28 mouse cellular contexts compared by ENCODE assay signal in the genomic region with DNA sequence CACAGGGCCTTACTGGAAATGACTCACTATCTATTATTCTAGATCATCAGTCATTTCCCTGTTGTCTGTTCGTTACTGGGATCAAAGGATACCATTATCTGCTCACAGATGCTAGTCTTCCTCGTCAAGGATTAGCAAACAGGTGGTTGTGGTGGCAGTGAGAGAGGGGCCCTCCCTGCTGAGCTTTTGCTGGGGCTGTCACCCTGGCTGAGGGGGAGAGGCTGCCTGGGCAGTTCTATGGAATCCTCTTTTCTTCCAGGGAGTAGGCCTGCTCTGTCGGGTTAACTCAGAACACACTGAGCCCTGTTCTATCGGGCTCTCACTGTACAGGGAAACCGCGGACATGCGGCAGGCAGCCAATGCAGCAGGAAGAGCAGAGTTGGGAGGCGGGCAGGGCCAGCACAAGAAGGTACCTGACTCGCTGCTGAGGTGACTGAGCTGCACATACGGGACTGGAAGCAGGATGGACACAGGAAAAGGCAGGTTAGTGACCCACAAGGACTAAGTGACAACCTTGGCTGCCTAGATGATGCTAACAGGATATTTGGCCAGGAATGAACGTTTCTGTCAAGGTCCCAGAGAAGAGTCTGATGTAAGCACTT. TPM values are rescaled to one million over a fixed set of nuclear protein-coding genes. Genes with fewer than 3 reads are reported as not detected.
DNase-seq lines count a peak whose midpoint lies in the region; ATAC-seq and TF ChIP-seq lines count a peak whose summit lies in the region.
"Had no signal": no experiment of that assay in that cellular context is flagged by ENCODE, and none has a peak within 500 bp of the region (broad histone marks: within the 10 kb centered on the region; RNA-seq: fewer than 3 reads in every experiment).

No protein-coding gene starts in this region.

- H3K4me2 ChIP-seq in liver, embryonic 11.5 days, result no peak overlapping the region
- H3K4me2 ChIP-seq: embryonic facial prominence, embryonic 15.5 days; forebrain, embryonic 12.5 days; heart, embryonic 11.5 days; hindbrain, embryonic 13.5 days; lung, embryonic 14.5 days; midbrain, embryonic 12.5 days; neural tube, embryonic 13.5 days had no signal

- peak; percentile 32 for ATAC-seq in G1E (ENCODE audit: extremely low read depth, insufficient number of reproducible peaks, low FRiP score, poor library complexity, severe bottlenecking)
- ATAC-seq in liver, embryonic 11.5 days (replicated peaks; ENCODE audit: low FRiP score), result peak; percentile 25; the same call in 1 of the 2 replicates
- ATAC-seq: forebrain, postnatal 0 days; inflammation-experienced regulatory T-cells, adult 6 months had no signal

- H3K4me1 ChIP-seq in G1E (ENCODE audit: insufficient read depth, low read depth, low read length), result peaks cover 66% of the 10 kb centered on the region
- H3K4me1 ChIP-seq in liver, embryonic 11.5 days (replicated peaks; ENCODE audit: control insufficient read depth, insufficient read depth, low read length), result peaks cover 24% of the 10 kb centered on the region
- H3K4me1 ChIP-seq: midbrain, embryonic 12.5 days had no signal

- peaks cover 85% of the 10 kb centered on the region for H3K36me3 ChIP-seq in G1E (replicated peaks)
- peaks cover 4% of the 10 kb centered on the region; the same call in 1 of the 2 replicates for H3K36me3 ChIP-seq in liver, embryonic 11.5 days (ENCODE audit: control insufficient read depth, insufficient read depth, low read length)

- WGBS in liver, embryonic 11.5 days, result 60% methylated on average over 11 of the region's 11 CpGs

- no peaks in the 10 kb centered on the region for H3K27me3 ChIP-seq in G1E (ENCODE audit: insufficient read depth, low read length)
- no peaks in the 10 kb centered on the region for H3K27me3 ChIP-seq in liver, embryonic 11.5 days (replicated peaks; ENCODE audit: control insufficient read depth, insufficient read depth, low read length)
- H3K27me3 ChIP-seq: embryonic facial prominence, embryonic 15.5 days; forebrain, embryonic 12.5 days; hindbrain, embryonic 13.5 days; midbrain, embryonic 12.5 days; neural tube, embryonic 13.5 days had no signal

- peaks cover 5% of the 10 kb centered on the region for H3K9me3 ChIP-seq in G1E (replicated peaks)
- H3K9me3 ChIP-seq in liver, embryonic 11.5 days (ENCODE audit: control insufficient read depth, low read length), result no peaks in the 10 kb centered on the region
- H3K9me3 ChIP-seq: embryonic facial prominence, embryonic 10.5 days; embryonic facial prominence, embryonic 15.5 days; forebrain, embryonic 12.5 days; hindbrain, embryonic 13.5 days; midbrain, embryonic 12.5 days; neural tube, embryonic 13.5 days had no signal

- no peak overlapping the region for H3K9ac ChIP-seq in liver, embryonic 11.5 days (ENCODE audit: low read depth, low read length)
- H3K9ac ChIP-seq: embryonic facial prominence, embryonic 15.5 days; forebrain, embryonic 12.5 days; forebrain, postnatal 0 days; hindbrain, embryonic 13.5 days; lung, embryonic 14.5 days; midbrain, embryonic 12.5 days; neural tube, embryonic 13.5 days had no signal

- DNase-seq in cerebellum, adult 11 months, result peak; percentile 6
- no peak for DNase-seq in cerebellum, adult 8-10 months
- DNase-seq in layer of hippocampus, adult 2 months (ENCODE audit: low spot score in 2 of 2), result no peak
- no peak for DNase-seq in layer of hippocampus, postnatal 10 days (ENCODE audit: low spot score in 2 of 2)
- DNase-seq in G1E (ENCODE audit: low spot score), result peak; percentile 57
- DNase-seq in liver, embryonic 11.5 days (ENCODE audit: low spot score), result no peak
- no peak for DNase-seq in adipocyte (ENCODE audit: low spot score)
- DNase-seq in left cerebral cortex, adult 9 months (ENCODE audit: low spot score in 2 of 2), result no peak
- DNase-seq: adrenal gland, adult 2 months; cerebellum, postnatal 10 days; forebrain, postnatal 0 days; heart, postnatal 4 days; kidney, adult 11 months; kidney, postnatal 14 days; lung, embryonic 14.5 days; right cerebral cortex, postnatal 25 days; thymus, postnatal 14 days had no signal

- H3K4me3 ChIP-seq in layer of hippocampus, adult 2 months, result no peak overlapping the region
- peak overlapping the region; percentile 62 for H3K4me3 ChIP-seq in G1E (ENCODE audit: low read depth, low read length)
- H3K4me3 ChIP-seq in liver, embryonic 11.5 days (ENCODE audit: low read depth, low read length), result no peak overlapping the region
- H3K4me3 ChIP-seq: embryonic facial prominence, embryonic 10.5 days; embryonic facial prominence, embryonic 15.5 days; forebrain, embryonic 12.5 days; hindbrain, embryonic 13.5 days; midbrain, embryonic 12.5 days; neural tube, embryonic 13.5 days had no signal

- H3K27ac ChIP-seq in layer of hippocampus, adult 2 months, result peak overlapping the region; percentile 68
- no peak overlapping the region for H3K27ac ChIP-seq in liver, embryonic 11.5 days (ENCODE audit: low read depth, low read length)
- H3K27ac ChIP-seq: embryonic facial prominence, embryonic 10.5 days; embryonic facial prominence, embryonic 15.5 days; forebrain, embryonic 12.5 days; hindbrain, embryonic 13.5 days; midbrain, embryonic 12.5 days; neural tube, embryonic 13.5 days had no signal

- TF ChIP-seq CTCF in layer of hippocampus, adult 2 months (conservative IDR thresholded peaks at IDR 0.05), result no peak
- TF ChIP-seq CTCF in G1E (IDR thresholded peaks at IDR 0.05; ENCODE audit: low read depth, low read length), result no peak

RNA-seq across cellular contexts. Expression of a gene that starts 42.6 kb away (rescaled TPM):
- under 1 TPM; 0.31 to 0.34 TPM for total RNA-seq in layer of hippocampus, adult 2 months (2021)
- total RNA-seq in layer of hippocampus, postnatal 10 days (2021), result under 1 TPM; 0.23 to 0.25 TPM
- total RNA-seq in G1E (2014; fragmentation: Nextera tagmentation) (0.83 TPM in 1 of 2 replicates, not detected in the other), G1E (2017) (0.98 and 1.0 TPM in 2 replicates)
- polyA plus RNA-seq in G1E (2012), result 0.62 and 0.83 TPM in 2 replicates
- polyA plus RNA-seq in liver, embryonic 11.5 days (2014; fragmentation: Nextera tagmentation; extraction: Ambion mirVana), result 11.6 and 11.9 TPM in 2 replicates
- total RNA-seq: adrenal gland, adult 2 months; adrenal gland, postnatal 36 days; forebrain, postnatal 0 days; gastrocnemius, adult 8-10 months; heart, postnatal 4 days; midbrain, postnatal 0 days had no signal
- polyA plus RNA-seq: midbrain, postnatal 0 days; neural tube, embryonic 13.5 days had no signal

Comparison
In these comparisons a context has a peak if more than half of its experiments do, and no peak if none do; other contexts are left out.
1. DNase-seq: peak in cerebellum, adult 11 months (single experiment) and G1E (single experiment); none in cerebellum, adult 8-10 months (single experiment), layer of hippocampus, adult 2 months (0 of 2), layer of hippocampus, postnatal 10 days (0 of 2), liver, embryonic 11.5 days (single experiment), adipocyte (single experiment) and left cerebral cortex, adult 9 months (0 of 2).